Mouse (Mus musculus): ENCODE data around the gene Nras. TPM values are rescaled to one million over a fixed set of nuclear protein-coding genes. Genes with fewer than 3 reads are reported as not detected.
A peak's percentile ranks its signal among the peaks of the same experiment; 100 is the strongest.

The Nras gene
- polyA plus RNA-seq, 1 experiment from 2014 or later = 96.9 TPM

DNA sequence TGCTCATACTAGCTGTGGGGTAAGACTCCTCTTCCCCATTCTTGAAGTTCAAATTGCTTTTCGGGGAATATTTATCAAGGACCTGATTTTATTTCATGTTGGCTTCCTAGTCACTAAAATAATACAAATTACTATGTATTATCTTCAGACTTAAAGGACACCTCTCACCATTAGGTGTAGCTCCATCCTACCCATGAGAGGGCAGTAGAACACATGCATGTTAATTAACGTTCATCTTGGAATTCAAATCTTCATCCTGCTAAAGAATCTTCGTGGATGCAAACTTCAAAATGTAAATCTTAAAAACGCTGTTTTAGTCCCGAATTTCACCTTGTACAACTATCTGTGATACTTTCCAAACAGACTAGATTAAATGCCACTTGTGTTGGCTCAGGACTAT lies 43.1 kb downstream of the Nras start:
- Histone ChIP-seq H3K27me3 (no peaks in the 10 kb centered on the region), H3K36me3 (no peaks in the 10 kb centered on the region), H3K4me1 (peaks cover 7% of the 10 kb centered on the region), H3K27ac (no peak overlapping the region), H3K4me2 (no peak overlapping the region), H3K9me3 (no peaks in the 10 kb centered on the region), H3K9ac (no peak overlapping the region), H3K4me3 (no peak overlapping the region)
- no peak for ATAC-seq (ENCODE audit: borderline replicate concordance, extremely low read depth, low FRiP score, low TSS enrichment)
- 52% methylated on average over 5 of the region's 5 CpGs for WGBS

DNA sequence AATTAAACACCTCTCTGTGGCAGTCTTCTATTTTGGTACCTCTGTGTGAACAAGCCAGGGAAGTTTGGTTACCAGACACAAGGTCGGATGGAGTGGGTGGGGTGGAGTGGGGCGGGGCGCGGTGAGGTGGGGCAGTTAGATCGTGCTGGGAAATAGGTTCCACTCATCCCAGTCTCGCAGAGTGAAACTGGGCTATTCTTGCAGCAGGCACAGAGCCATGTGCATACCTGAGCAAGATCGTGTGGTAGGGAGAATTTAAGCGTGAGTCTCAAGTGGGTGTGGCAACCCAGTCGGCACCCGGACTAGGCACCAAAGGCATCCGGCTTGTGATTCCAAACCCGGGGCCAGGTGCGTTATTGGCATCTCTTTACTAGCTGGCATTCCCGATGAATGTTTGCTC lies 43.8 kb downstream of the Nras start:
- peaks cover 7% of the 10 kb centered on the region for H3K4me1 ChIP-seq
- ATAC-seq (ENCODE audit: borderline replicate concordance, extremely low read depth, low FRiP score, low TSS enrichment) = peak; percentile 35
- peak overlapping the region; percentile 97 for H3K4me2 ChIP-seq
- peak overlapping the region; percentile 89 for H3K4me3 ChIP-seq
- H3K27ac ChIP-seq = peak overlapping the region; percentile 88
- peak overlapping the region; percentile 61 for H3K9ac ChIP-seq
- H3K9me3 ChIP-seq = no peaks in the 10 kb centered on the region
- H3K27me3 ChIP-seq = no peaks in the 10 kb centered on the region
- 3% methylated on average over 14 of the region's 14 CpGs for WGBS
- no peaks in the 10 kb centered on the region for H3K36me3 ChIP-seq

GRCm38 (mm10) chr3:103102454-103103390 lies 44.6 kb downstream of the Nras start, which contains the start of gene Dennd2c:
Gene Dennd2c, plus strand, starts transcription at chr3:103102604.
- Histone ChIP-seq H3K9me3 (no peaks in the 10 kb centered on the region), H3K4me1 (peaks cover 7% of the 10 kb centered on the region), H3K9ac (peak within 1 kb of the TSS; percentile 76), H3K36me3 (no peaks in the 10 kb centered on the region), H3K4me3 (peak within 1 kb of the TSS; percentile 89), H3K4me2 (peak within 1 kb of the TSS; percentile 97), H3K27me3 (no peaks in the 10 kb centered on the region), H3K27ac (peak within 1 kb of the TSS; percentile 88)
- under 1% methylated on average over 72 of the region's 72 CpGs for WGBS
- peak; percentile 98 for ATAC-seq (ENCODE audit: borderline replicate concordance, extremely low read depth, low FRiP score, low TSS enrichment)

DNA sequence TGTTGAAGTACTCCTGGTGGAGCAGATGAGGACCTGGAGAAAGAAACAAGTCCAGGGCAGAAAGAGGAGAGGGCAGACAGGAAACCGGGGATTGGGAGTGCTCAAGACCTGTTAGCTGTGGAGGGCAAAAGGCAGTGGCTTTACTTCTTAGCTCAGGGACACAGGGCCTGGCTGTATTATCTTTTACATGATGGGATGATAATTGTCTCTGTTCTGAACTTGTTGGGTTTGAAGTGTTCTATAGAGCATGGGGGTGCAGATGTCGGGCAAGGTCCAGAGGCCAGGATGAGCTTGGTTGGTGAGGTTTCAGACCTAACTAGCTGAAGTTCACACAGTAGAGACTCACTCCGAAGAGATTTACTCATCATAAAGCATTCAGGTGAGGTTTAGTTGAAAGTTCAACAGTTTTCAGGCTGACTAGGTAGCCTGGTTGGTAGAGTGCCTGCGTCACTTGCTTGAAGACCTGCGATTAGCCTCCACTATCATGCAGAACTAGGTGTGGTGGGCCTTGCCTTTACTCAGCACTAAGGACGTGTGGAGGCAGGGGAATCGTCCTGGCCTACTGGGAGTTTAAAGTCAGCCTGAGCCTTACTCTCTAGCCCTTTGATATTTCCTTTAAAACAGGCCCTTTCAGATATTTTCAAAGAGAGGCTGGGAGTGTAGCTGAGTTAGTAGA lies 49.6 kb downstream of the Nras start:
- Histone ChIP-seq H3K4me1 (0 out of 2 replicates have a peak, but pooled peaks cover 2% of the 10 kb centered on the region), H3K9me3 (no peaks in the 10 kb centered on the region), H3K27me3 (no peaks in the 10 kb centered on the region), H3K9ac (no peak overlapping the region), H3K4me2 (no peak overlapping the region), H3K27ac (no peak overlapping the region), H3K4me3 (no peak overlapping the region), H3K36me3 (no peaks in the 10 kb centered on the region)
- no peak for ATAC-seq (ENCODE audit: borderline replicate concordance, extremely low read depth, low FRiP score, low TSS enrichment)
- WGBS = 84% methylated on average over 7 of the region's 7 CpGs

DNA sequence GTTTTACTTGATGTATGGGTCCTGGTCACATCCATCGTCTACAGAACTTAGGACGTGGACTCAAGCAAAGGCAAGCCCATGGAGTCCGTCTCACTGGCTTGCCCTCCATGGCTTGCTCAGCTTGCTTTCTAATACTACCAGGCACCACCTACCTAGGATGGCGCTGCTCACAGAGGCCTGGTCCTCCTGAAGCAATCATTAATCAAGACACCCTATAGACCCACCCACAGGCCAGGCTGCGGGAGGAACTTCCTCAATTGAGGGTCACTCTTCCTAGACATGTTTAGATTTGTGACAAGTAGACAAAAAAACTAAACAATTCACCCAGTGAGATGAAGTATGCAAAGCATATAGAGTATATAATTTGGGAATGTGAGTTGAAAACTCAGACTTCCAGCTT lies 54.1 kb downstream of the Nras start:
- 61% methylated on average over 5 of the region's 5 CpGs for WGBS
- no peak overlapping the region for H3K9ac ChIP-seq
- no peak for ATAC-seq (ENCODE audit: borderline replicate concordance, extremely low read depth, low FRiP score, low TSS enrichment)
- H3K9me3 ChIP-seq = no peaks in the 10 kb centered on the region
- H3K4me1 ChIP-seq = 0 out of 2 replicates have a peak, but pooled peaks cover 2% of the 10 kb centered on the region
- H3K36me3 ChIP-seq = no peaks in the 10 kb centered on the region
- H3K27me3 ChIP-seq = no peaks in the 10 kb centered on the region
- no peak overlapping the region for H3K27ac ChIP-seq
- H3K4me3 ChIP-seq = no peak overlapping the region
- H3K4me2 ChIP-seq = no peak overlapping the region

Other genes starting within 250 kb of the Nras start
- gene Sycp1, start 122.2 kb upstream of the Nras start, polyA plus RNA-seq (2015; fragmentation: Nextera tagmentation; extraction: Ambion mirVana) = not detected in 2 replicates
- 0.06 TPM in 1 of 2 replicates, not detected in the other for gene Nr1h5, start 94.2 kb upstream of the Nras start, polyA plus RNA-seq (2015; fragmentation: Nextera tagmentation; extraction: Ambion mirVana)
- 61.6 and 62.5 TPM in 2 replicates for gene Sike1, start 62.6 kb upstream of the Nras start, polyA plus RNA-seq (2015; fragmentation: Nextera tagmentation; extraction: Ambion mirVana)
- 343 and 346 TPM in 2 replicates for gene Csde1, start 37.9 kb upstream of the Nras start, polyA plus RNA-seq (2015; fragmentation: Nextera tagmentation; extraction: Ambion mirVana)
- 0.14 and 0.23 TPM in 2 replicates for gene Ampd1, start 15.7 kb downstream of the Nras start, polyA plus RNA-seq (2015; fragmentation: Nextera tagmentation; extraction: Ambion mirVana)
- gene Dennd2c, start 44.3 kb downstream of the Nras start, polyA plus RNA-seq (2015; fragmentation: Nextera tagmentation; extraction: Ambion mirVana) = 5.0 and 5.5 TPM in 2 replicates
- gene Bcas2, start 113.4 kb downstream of the Nras start, polyA plus RNA-seq (2015; fragmentation: Nextera tagmentation; extraction: Ambion mirVana) = 188 and 190 TPM in 2 replicates
- 18.2 and 22.9 TPM in 2 replicates for gene Trim33, start 221.0 kb downstream of the Nras start, polyA plus RNA-seq (2015; fragmentation: Nextera tagmentation; extraction: Ambion mirVana)

All from lung, embryonic 15.5 days (tissue).